Mouse (Mus musculus) heart, postnatal 0 days (tissue): Measurements from ENCODE around the gene Snx30.

Experiments used
- CTCF ChIP-seq: IDR thresholded peaks from 2 replicates; pipeline ENCODE4 v1.5.1; 2016; ENCODE audit warnings: antibody characterized with exemption, control low read depth, low read depth
- EP300 ChIP-seq: IDR thresholded peaks from 2 replicates; pipeline ENCODE4 v1.6.1; 2016; ENCODE audit warnings: antibody characterized with exemption, low read depth

DNA sequence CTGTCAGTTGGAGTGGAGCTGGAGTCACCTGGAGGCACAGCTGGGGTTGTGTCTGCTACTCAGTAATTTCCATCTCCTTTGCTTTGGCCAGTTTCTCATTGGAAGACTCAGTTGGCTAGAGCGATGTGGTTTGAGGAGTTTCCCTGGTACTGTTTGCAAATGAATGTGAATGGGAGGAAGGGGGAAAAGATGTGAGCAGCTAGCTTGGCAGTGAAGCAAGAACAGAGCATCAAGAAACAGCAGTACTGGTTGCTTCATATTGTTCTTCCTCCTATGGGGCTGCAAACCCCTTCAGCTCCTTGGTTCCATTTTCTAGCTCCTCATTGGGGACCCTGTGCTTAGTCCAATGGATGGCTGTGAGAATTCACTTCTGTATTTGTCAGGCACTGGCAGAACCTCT lies 56.7 kb downstream of the Snx30 start:
- TF ChIP-seq CTCF (no peak), EP300 (no peak)
